Mouse (Mus musculus) B cell, adult (primary cell): ENCODE measurements around the gene Hist1h2bb. TPM values are rescaled to one million over a fixed set of nuclear protein-coding genes. Genes with fewer than 3 reads are reported as not detected.

Experiments used
- total RNA-seq: library from RNA; stranded (reverse); gene quantifications from 4 replicates; pipeline ENCODE4 v1.2.4, GENCODE M21; 2023; ENCODE audit not compliant: inconsistent age

The Hist1h2bb gene
- 71.4 to 93.9 TPM (median 80.8 TPM) in 4 replicates for total RNA-seq

GRCm38 (mm10) chr13:23746201-23747080, at the start of gene Hist1h2bb:
Hist1h2bb (plus strand) TSS chr13:23746734.

GRCm38 (mm10) chr13:23698300-23698693, 48.2 kb upstream of the Hist1h2bb start, which contains the start of gene Hist1h4c:
Hist1h4c (minus strand) TSS chr13:23698454.

DNA sequence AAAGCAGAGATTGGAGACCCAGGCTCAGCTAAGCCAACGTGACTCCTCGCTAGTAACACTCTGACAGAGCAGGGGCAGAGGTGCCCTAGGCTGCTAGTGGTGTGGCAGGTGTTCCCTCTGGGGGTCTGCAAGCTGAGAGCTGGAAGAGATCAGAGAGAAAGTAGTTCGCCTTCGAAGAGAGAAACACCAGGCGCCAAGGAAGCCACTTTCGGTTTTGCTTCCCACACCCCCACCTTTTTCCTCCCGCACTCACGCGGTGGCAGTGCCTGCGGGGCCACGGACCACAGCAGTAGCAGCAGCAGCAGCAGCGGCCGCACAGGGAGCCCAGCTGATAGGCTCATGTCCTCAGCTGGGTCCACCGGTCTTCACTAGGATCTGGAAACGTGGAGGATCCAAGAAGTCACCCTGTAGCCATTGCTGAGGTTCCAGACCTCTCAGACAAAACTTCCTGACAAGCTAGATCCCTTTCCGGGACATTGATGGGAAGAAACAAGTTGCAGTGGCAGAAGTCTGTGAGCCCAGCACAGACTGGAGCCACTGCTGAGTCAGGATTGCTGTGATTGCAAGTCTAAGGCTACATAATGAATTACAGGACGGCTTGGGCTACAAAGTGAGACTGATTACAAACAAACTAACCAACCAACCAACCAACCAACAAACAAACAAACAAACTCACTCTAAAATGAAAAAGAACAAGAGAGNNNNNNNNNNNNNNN, 36.0 kb upstream of the Hist1h2bb start, which contains the start of gene Hfe:
TSS of gene Hfe (minus strand) at position 481 of the 716 bp plus-strand sequence.

GRCm38 (mm10) chr13:23738677-23739068, 7.9 kb upstream of the Hist1h2bb start, which contains the start of gene Hist1h1c:
Hist1h1c (plus strand) TSS chr13:23738808.

DNA sequence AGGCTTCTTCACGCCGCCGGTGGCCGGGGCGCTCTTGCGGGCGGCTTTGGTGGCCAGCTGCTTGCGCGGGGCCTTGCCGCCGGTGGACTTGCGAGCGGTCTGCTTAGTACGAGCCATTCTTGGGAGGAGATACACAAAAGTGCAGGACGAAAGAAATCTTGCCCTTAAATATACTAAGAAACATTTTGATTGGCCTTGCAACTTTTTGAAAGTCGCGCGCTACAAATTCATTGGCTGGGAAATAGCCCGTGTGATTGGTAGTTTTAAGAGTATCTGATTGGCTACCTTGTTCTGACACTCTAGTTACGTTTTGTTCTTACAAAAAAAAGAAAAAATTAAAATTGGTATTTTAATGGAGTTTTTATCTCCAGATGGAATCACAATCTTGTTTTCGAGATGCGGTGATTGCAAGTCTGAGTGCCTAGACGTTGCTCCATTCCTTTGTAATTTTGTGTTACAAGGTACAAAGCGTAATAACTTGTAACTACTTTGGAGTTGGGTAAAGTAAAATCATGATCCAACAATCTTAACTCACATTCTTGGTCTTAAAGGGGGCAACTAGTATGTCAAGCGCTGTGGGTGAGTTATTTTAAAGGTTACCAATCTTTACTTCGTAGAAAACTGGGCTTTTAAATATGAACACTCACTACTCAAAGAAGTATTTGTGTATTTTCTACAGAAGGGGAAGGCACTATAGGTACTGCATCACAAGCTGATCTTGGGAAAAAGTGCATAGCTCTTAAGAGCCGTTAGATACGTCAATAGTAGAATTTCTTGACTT, 963 bp upstream of the Hist1h2bb start, which contains the start of gene Hist1h3c:
TSS of gene Hist1h3c (minus strand) at position 222 of the 781 bp plus-strand sequence.

GRCm38 (mm10) chr13:23750839-23751477, 4.4 kb downstream of the Hist1h2bb start, which contains the start of gene Hist1h2ab:
Hist1h2ab (plus strand) TSS chr13:23751126.

DNA sequence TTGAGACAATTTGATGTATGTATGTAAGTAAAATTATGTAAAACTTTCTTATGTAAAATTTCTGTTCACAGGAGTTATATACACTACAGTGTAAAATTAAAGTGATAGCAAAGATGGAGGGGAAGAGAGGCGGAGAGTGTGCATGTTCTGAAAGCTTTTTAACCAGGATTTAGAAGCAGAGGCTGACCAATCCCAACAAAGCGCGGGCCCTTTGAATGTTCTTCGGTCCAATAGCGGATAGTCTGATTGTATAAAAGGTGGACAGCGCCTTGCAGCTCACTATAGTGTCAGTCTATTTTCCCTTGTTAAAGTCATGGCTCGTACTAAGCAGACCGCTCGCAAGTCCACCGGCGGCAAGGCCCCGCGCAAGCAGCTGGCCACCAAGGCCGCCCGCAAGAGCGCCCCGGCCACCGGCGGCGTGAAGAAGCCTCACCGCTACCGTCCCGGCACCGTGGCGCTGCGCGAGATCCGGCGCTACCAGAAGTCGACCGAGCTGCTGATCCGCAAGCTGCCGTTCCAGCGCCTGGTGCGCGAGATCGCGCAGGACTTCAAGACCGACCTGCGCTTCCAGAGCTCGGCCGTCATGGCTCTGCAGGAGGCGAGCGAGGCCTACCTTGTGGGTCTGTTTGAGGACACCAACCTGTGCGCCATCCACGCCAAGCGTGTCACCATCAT, 5.7 kb downstream of the Hist1h2bb start, which contains the start of gene Hist1h3b:
TSS of gene Hist1h3b (plus strand) at position 201 of the 675 bp plus-strand sequence.

GRCm38 (mm10) chr13:23756790-23757189, 10.3 kb downstream of the Hist1h2bb start, which contains the start of gene Hist1h4b:
Hist1h4b (plus strand) TSS chr13:23757013.

GRCm38 (mm10) chr13:23760972-23761864, 14.7 kb downstream of the Hist1h2bb start, which contains the start of gene Hist1h4a:
Hist1h4a (minus strand) TSS chr13:23761230.

DNA sequence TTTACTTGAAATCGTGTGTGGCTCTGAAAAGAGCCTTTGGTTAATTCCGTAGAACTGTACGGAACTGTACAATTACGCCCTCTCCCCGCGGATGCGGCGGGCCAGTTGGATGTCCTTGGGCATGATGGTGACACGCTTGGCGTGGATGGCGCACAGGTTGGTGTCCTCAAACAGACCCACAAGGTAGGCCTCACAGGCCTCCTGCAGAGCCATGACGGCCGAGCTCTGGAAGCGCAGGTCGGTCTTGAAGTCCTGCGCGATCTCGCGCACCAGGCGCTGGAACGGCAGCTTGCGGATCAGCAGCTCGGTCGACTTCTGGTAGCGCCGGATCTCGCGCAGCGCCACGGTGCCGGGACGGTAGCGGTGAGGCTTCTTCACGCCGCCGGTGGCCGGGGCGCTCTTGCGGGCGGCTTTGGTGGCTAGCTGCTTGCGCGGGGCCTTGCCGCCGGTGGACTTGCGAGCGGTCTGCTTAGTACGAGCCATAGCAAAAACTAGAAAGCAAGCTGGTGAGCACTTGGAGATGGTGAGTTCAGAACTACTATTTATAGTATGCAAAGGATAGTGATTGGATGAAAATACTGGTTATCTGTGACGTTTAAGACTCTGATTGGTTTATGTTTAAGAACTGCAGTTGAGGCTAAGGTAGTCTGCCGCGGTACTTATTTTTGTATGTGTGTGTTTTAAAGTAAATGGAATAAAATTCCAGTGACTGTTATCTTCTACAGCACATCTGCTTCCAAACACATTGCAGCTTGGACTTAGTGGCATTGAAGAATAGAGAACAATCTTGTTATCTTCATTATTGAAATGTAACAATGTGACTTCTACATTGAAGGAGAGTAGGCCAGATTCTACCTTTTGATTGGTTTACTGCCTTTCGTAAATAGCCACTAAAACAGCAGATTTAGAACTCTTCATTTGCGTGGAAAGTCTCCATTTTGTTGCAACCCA, 15.6 kb downstream of the Hist1h2bb start, which contains the start of gene Hist1h3a:
TSS of gene Hist1h3a (minus strand) at position 516 of the 951 bp plus-strand sequence.

DNA sequence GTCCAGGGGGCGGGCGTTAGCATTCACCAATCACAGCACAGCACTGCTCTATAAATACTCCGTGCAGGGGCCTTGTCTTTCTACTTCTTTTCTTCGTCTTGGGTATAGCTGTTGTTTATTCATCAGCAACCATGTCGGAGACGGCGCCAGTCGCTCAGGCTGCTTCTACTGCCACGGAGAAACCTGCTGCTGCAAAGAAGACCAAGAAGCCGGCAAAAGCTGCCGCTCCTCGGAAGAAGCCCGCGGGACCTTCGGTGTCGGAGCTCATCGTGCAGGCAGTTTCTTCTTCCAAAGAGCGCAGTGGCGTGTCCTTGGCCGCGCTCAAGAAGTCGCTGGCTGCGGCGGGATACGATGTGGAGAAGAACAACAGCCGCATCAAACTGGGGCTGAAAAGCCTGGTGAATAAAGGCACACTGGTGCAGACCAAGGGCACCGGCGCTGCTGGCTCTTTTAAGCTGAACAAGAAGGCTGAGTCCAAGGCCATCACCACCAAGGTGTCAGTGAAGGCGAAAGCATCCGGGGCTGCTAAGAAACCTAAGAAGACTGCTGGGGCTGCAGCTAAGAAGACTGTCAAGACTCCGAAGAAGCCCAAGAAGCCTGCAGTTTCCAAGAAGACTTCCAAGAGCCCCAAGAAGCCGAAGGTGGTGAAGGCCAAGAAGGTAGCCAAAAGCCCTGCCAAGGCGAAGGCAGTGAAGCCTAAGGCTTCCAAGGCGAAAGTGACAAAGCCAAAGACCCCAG, 17.2 kb downstream of the Hist1h2bb start, which contains the start of gene Hist1h1a:
TSS of gene Hist1h1a (plus strand) at position 81 of the 738 bp plus-strand sequence.

DNA sequence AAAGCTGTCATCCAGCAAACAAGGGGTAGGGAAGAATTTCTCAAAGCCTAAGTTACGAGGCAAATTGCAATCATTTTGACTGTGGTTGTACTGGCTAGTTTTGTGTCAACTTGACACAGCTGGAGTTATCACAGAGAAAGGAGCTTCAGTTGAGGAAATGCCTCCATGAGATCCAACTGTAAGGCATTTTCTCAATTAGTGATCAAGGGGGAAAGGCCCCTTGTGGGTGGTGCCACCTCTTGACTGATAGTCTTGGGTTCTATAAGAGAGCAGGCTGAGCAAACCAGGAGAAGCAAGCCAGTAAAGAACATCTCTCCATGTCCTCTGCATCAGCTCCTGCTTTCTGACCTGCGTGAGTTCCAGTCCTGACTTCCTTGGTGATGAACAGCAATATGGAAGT, 23.1 kb downstream of the Hist1h2bb start, which contains the start of gene Trim38:
TSS of gene Trim38 (plus strand) at position 301 of the 400 bp plus-strand sequence.

Other genes with a start within 250 kb of the Hist1h2bb start
- 380 to 493 TPM (median 419 TPM) in 4 replicates for gene Hist1h4h, start 215.7 kb upstream of the Hist1h2bb start, total RNA-seq
- 18.4 to 42.2 TPM (median 32.0 TPM) in 4 replicates for gene Hist1h2af, start 212.8 kb upstream of the Hist1h2bb start, total RNA-seq
- gene Hist1h3g, start 211.3 kb upstream of the Hist1h2bb start, total RNA-seq: 5.1 to 15.0 TPM (median 8.0 TPM) in 4 replicates
- gene Hist1h2bh, start 203.3 kb upstream of the Hist1h2bb start, total RNA-seq: 11.3 to 16.6 TPM (median 13.7 TPM) in 4 replicates
- 123 to 144 TPM (median 124 TPM) in 4 replicates for gene Hist1h3f, start 202.7 kb upstream of the Hist1h2bb start, total RNA-seq
- gene Hist1h4f, start 195.1 kb upstream of the Hist1h2bb start, total RNA-seq: 90.4 to 98.1 TPM (median 92.8 TPM) in 4 replicates
- gene Hist1h1d, start 193.5 kb upstream of the Hist1h2bb start, total RNA-seq: 25.4 to 29.9 TPM (median 27.1 TPM) in 4 replicates
- gene Hist1h3e, start 184.4 kb upstream of the Hist1h2bb start, total RNA-seq: 304 to 393 TPM (median 327 TPM) in 4 replicates
- 14.4 to 36.0 TPM (median 25.7 TPM) in 4 replicates for gene Hist1h2ae, start 175.5 kb upstream of the Hist1h2bb start, total RNA-seq
- 482 to 521 TPM (median 495 TPM) in 4 replicates for gene Hist1h2bg, start 175.3 kb upstream of the Hist1h2bb start, total RNA-seq
- gene Hist1h2bf, start 172.5 kb upstream of the Hist1h2bb start, total RNA-seq: 216 to 268 TPM (median 252 TPM) in 4 replicates
- gene Hist1h2ad, start 172.4 kb upstream of the Hist1h2bb start, total RNA-seq: 41.9 to 71.0 TPM (median 49.4 TPM) in 4 replicates
- 32.2 to 49.8 TPM (median 35.5 TPM) in 4 replicates for gene Hist1h3d, start 171.0 kb upstream of the Hist1h2bb start, total RNA-seq
- 154 to 204 TPM (median 177 TPM) in 4 replicates for gene Hist1h4d, start 165.1 kb upstream of the Hist1h2bb start, total RNA-seq
- 30.3 to 38.2 TPM (median 33.1 TPM) in 4 replicates for gene Hist1h2be, start 125.6 kb upstream of the Hist1h2bb start, total RNA-seq
- 319 to 416 TPM (median 354 TPM) in 4 replicates for gene Hist1h1e, start 124.2 kb upstream of the Hist1h2bb start, total RNA-seq
- gene Hist1h2ac, start 62.8 kb upstream of the Hist1h2bb start, total RNA-seq: 10.0 to 14.4 TPM (median 11.1 TPM) in 4 replicates
- gene Hist1h2bc, start 62.5 kb upstream of the Hist1h2bb start, total RNA-seq: 19.7 to 31.0 TPM (median 21.7 TPM) in 4 replicates
- gene Hist1h1t, start 50.9 kb upstream of the Hist1h2bb start, total RNA-seq: 0.77 to 1.4 TPM (median 1.1 TPM) in 3 of 4 replicates, not detected in the other
- 186 to 254 TPM (median 213 TPM) in 4 replicates for gene Hist1h4c, start 48.3 kb upstream of the Hist1h2bb start, total RNA-seq
- gene Hfe, start 35.9 kb upstream of the Hist1h2bb start, total RNA-seq: 0.69 to 2.2 TPM (median 1.4 TPM) in 4 replicates
- 908 to 1,217 TPM (median 961 TPM) in 4 replicates for gene Hist1h1c, start 7.9 kb upstream of the Hist1h2bb start, total RNA-seq
- gene Hist1h3c, start 1.1 kb upstream of the Hist1h2bb start, total RNA-seq: 12.3 to 17.5 TPM (median 15.7 TPM) in 4 replicates
- gene Hist1h2ab, start 4.4 kb downstream of the Hist1h2bb start, total RNA-seq: 70.2 to 102 TPM (median 85.3 TPM) in 4 replicates
- gene Hist1h3b, start 5.5 kb downstream of the Hist1h2bb start, total RNA-seq: 58.2 to 88.1 TPM (median 67.4 TPM) in 4 replicates
- 102 to 129 TPM (median 105 TPM) in 4 replicates for gene Hist1h4b, start 10.3 kb downstream of the Hist1h2bb start, total RNA-seq
- 166 to 182 TPM (median 176 TPM) in 4 replicates for gene Hist1h4a, start 14.5 kb downstream of the Hist1h2bb start, total RNA-seq
- 384 to 431 TPM (median 397 TPM) in 4 replicates for gene Hist1h3a, start 15.7 kb downstream of the Hist1h2bb start, total RNA-seq
- 34.9 to 57.5 TPM (median 37.6 TPM) in 4 replicates for gene Hist1h1a, start 16.9 kb downstream of the Hist1h2bb start, total RNA-seq
- gene Trim38, start 23.2 kb downstream of the Hist1h2bb start, total RNA-seq: not detected in 4 replicates
- gene Slc17a2, start 60.3 kb downstream of the Hist1h2bb start, total RNA-seq: not detected in 4 replicates
- gene Slc17a3, start 92.7 kb downstream of the Hist1h2bb start, total RNA-seq: not detected in 4 replicates
- gene Slc17a1, start 121.0 kb downstream of the Hist1h2bb start, total RNA-seq: not detected in 4 replicates
- gene Slc17a4, start 168.3 kb downstream of the Hist1h2bb start, total RNA-seq: not detected in 4 replicates
- not detected in 4 replicates for gene Hist1h2ba, start 187.4 kb downstream of the Hist1h2bb start, total RNA-seq
- not detected in 4 replicates for gene Hist1h2aa, start 187.7 kb downstream of the Hist1h2bb start, total RNA-seq
- not detected in 4 replicates for gene Scgn, start 244.5 kb downstream of the Hist1h2bb start, total RNA-seq